In genomic region chr5:43309961-43310360, GRCm38 (mm10) we compare ENCODE assay signal across 9 mouse cellular contexts.
DNase-seq lines count a peak whose midpoint lies in the region; ATAC-seq and TF ChIP-seq lines count a peak whose summit lies in the region.
"Had no signal": no experiment of that assay in that cellular context is flagged by ENCODE, and none has a peak within 500 bp of the region (broad histone marks: within the 10 kb centered on the region; RNA-seq: fewer than 3 reads in every experiment).

No protein-coding gene starts in this region.

- H3K36me3 ChIP-seq in liver, adult 2 months (ENCODE audit: control insufficient read depth, insufficient read depth, low read length) = no peaks in the 10 kb centered on the region
- no peaks in the 10 kb centered on the region for H3K36me3 ChIP-seq in liver, embryonic 12.5 days
- no peaks in the 10 kb centered on the region for H3K36me3 ChIP-seq in liver, embryonic 15.5 days (replicated peaks)

- H3K9me3 ChIP-seq in liver, embryonic 12.5 days (replicated peaks) = no peaks in the 10 kb centered on the region
- no peaks in the 10 kb centered on the region for H3K9me3 ChIP-seq in liver, embryonic 15.5 days (replicated peaks)

- no peak for TF ChIP-seq CTCF in liver, adult 2 months (IDR thresholded peaks at IDR 0.05; ENCODE audit: low read depth, low read length)

- H3K27me3 ChIP-seq in liver, adult 2 months (ENCODE audit: control insufficient read depth, insufficient read depth, low read length) = no peaks in the 10 kb centered on the region
- no peaks in the 10 kb centered on the region for H3K27me3 ChIP-seq in liver, embryonic 12.5 days (replicated peaks)
- no peaks in the 10 kb centered on the region for H3K27me3 ChIP-seq in liver, embryonic 15.5 days

- H3K4me1 ChIP-seq in liver, adult 2 months (ENCODE audit: control insufficient read depth, insufficient read depth, low read length) = peaks cover 4% of the 10 kb centered on the region
- H3K4me1 ChIP-seq in liver, embryonic 12.5 days = no peaks in the 10 kb centered on the region
- no peaks in the 10 kb centered on the region for H3K4me1 ChIP-seq in liver, embryonic 15.5 days (replicated peaks)

- no peak overlapping the region for H3K4me3 ChIP-seq in liver, adult 2 months (ENCODE audit: insufficient read depth, low read depth, low read length)
- no peak overlapping the region for H3K4me3 ChIP-seq in liver, embryonic 12.5 days
- H3K4me3 ChIP-seq in liver, embryonic 15.5 days (replicated peaks) = no peak overlapping the region

- peak; percentile 61 for DNase-seq in liver, adult 2 months (ENCODE audit: extremely low read depth, low read depth, low spot score)
- DNase-seq in adrenal gland, postnatal 25 days = peak; percentile 2
- DNase-seq in fibroblast of lung, adult 2 months (ENCODE audit: low read depth) = peak; percentile 9
- DNase-seq in layer of hippocampus, adult 9-10 months (ENCODE audit: low spot score) = no peak
- DNase-seq: layer of hippocampus, adult 9-11 months; lung, postnatal 4 days had no signal

- ATAC-seq in liver, embryonic 12.5 days = no peak; the same call in 1 of the 2 replicates
- ATAC-seq in liver, embryonic 15.5 days (ENCODE audit: insufficient read depth) = peak; percentile 62
- ATAC-seq in CD4-positive, CD25-positive, alpha-beta regulatory T cell, adult 4 months = no peak

- no peaks in the 10 kb centered on the region for H3K79me2 ChIP-seq in liver, adult 2 months (ENCODE audit: control insufficient read depth, insufficient read depth, low read length)

- H3K4me2 ChIP-seq in liver, embryonic 12.5 days = no peak overlapping the region
- no peak overlapping the region for H3K4me2 ChIP-seq in liver, embryonic 15.5 days

- no peak for TF ChIP-seq POLR2A in liver, adult 2 months (IDR thresholded peaks at IDR 0.05; ENCODE audit: extremely low read depth, insufficient read depth, low read length)

- WGBS in liver, adult 2 months = 12% methylated on average over 4 of the region's 4 CpGs
- whole genome bisulfite sequencing in liver, embryonic 12.5 days (ENCODE audit: insufficient replicate concordance) = 41% methylated on average over 4 of the region's 4 CpGs
- 37% methylated on average over 4 of the region's 4 CpGs for WGBS in liver, embryonic 15.5 days (ENCODE audit: insufficient replicate concordance)

- no peak overlapping the region for H3K27ac ChIP-seq in liver, adult 2 months (replicated peaks; ENCODE audit: insufficient read depth, low read depth, low read length)
- no peak overlapping the region for H3K27ac ChIP-seq in liver, embryonic 12.5 days
- H3K27ac ChIP-seq in liver, embryonic 15.5 days (replicated peaks) = no peak overlapping the region

- no peak overlapping the region for H3K9ac ChIP-seq in liver, adult 2 months (ENCODE audit: low read depth, low read length)
- H3K9ac ChIP-seq in liver, embryonic 12.5 days = no peak overlapping the region
- H3K9ac ChIP-seq in liver, embryonic 15.5 days = no peak overlapping the region
